7 mouse cellular contexts compared by ENCODE assay signal in genomic region chr2:119757601-119758100, GRCm38 (mm10). TPM values are rescaled to one million over a fixed set of nuclear protein-coding genes. Genes with fewer than 3 reads are reported as not detected.
DNase-seq lines count a peak whose midpoint lies in the region; ATAC-seq lines count a peak whose summit lies in the region.

No protein-coding gene starts in this region.

- no peaks in the 10 kb centered on the region for H3K36me3 ChIP-seq in hindbrain, embryonic 11.5 days (ENCODE audit: control insufficient read depth, insufficient read depth, low read length)

- WGBS in hindbrain, embryonic 11.5 days: 4% methylated on average over 14 of the region's 31 CpGs

- DNase-seq in ovary, postnatal 10 days (ENCODE audit: low spot score): peak; percentile 9
- DNase-seq in ovary, postnatal 36 days (ENCODE audit: low spot score): no peak
- peak; percentile 28 to 33 for DNase-seq in cerebellum, postnatal 14 days
- peak; percentile 36 for DNase-seq in hindbrain, embryonic 11.5 days (ENCODE audit: low spot score)
- no peak for DNase-seq in adrenal gland, adult 18-20 months (ENCODE audit: low spot score in 2 of 2)
- DNase-seq in T-cell, adult 2 months (ENCODE audit: low spot score): no peak

- peak; percentile 66 for ATAC-seq in hindbrain, embryonic 11.5 days (ENCODE audit: low FRiP score)
- ATAC-seq in megakaryocyte, adult 5-6 weeks (ENCODE audit: poor library complexity, severe bottlenecking): 0 out of 2 replicates have a peak, but pooled peaks have one; percentile 7

- H3K27ac ChIP-seq in hindbrain, embryonic 11.5 days (ENCODE audit: low read depth, low read length): no peak overlapping the region

- peak overlapping the region; percentile 64 for H3K4me3 ChIP-seq in hindbrain, embryonic 11.5 days (ENCODE audit: low read depth, low read length)

- no peaks in the 10 kb centered on the region for H3K9me3 ChIP-seq in hindbrain, embryonic 11.5 days (ENCODE audit: control insufficient read depth, low read length)

- peaks cover 46% of the 10 kb centered on the region for H3K27me3 ChIP-seq in hindbrain, embryonic 11.5 days (ENCODE audit: control insufficient read depth, insufficient read depth, low read length)

- H3K4me1 ChIP-seq in hindbrain, embryonic 11.5 days (replicated peaks; ENCODE audit: control insufficient read depth, insufficient read depth, low read length): peaks cover 10% of the 10 kb centered on the region; the same call in 1 of the 2 replicates

- peak overlapping the region; percentile 98 for H3K4me2 ChIP-seq in hindbrain, embryonic 11.5 days (replicated peaks; ENCODE audit: low read depth, low read length)

- H3K9ac ChIP-seq in hindbrain, embryonic 11.5 days (ENCODE audit: low read depth, low read length): peak overlapping the region; percentile 55

RNA-seq across cellular contexts. Expression of gene Ltk, which starts 2.6 kb away (rescaled TPM):
- 0.08 and 0.46 TPM in 2 replicates for polyA plus RNA-seq in hindbrain, embryonic 11.5 days (2014; fragmentation: Nextera tagmentation; extraction: Ambion mirVana)
- not detected in 2 replicates for total RNA-seq in megakaryocyte, adult 5-6 weeks (2015)
- not detected in 2 replicates for total RNA-seq in megakaryocyte, adult 5-6 weeks (2017)
- 1 to 10 TPM in 1 of 2 experiments, under 1 TPM in 1; 0.99 to 1.1 TPM for total RNA-seq in adrenal gland, adult 18-20 months (2021)

RNA-seq across cellular contexts. Expression of gene Itpka, which starts 15.5 kb away (rescaled TPM):
- 0.60 and 0.89 TPM in 2 replicates for polyA plus RNA-seq in hindbrain, embryonic 11.5 days (2014; fragmentation: Nextera tagmentation; extraction: Ambion mirVana)
- total RNA-seq in megakaryocyte, adult 5-6 weeks (2015): 0.07 and 0.23 TPM in 2 replicates
- total RNA-seq in megakaryocyte, adult 5-6 weeks (2017): 0.37 and 1.0 TPM in 2 replicates
- total RNA-seq in adrenal gland, adult 18-20 months (2021): 1 to 10 TPM; 2.1 to 4.0 TPM

RNA-seq across cellular contexts. Expression of gene Rpap1, which starts 29.7 kb away (rescaled TPM):
- polyA plus RNA-seq in hindbrain, embryonic 11.5 days (2014; fragmentation: Nextera tagmentation; extraction: Ambion mirVana): 19.0 and 19.9 TPM in 2 replicates
- 2.9 and 3.9 TPM in 2 replicates for total RNA-seq in megakaryocyte, adult 5-6 weeks (2015)
- total RNA-seq in megakaryocyte, adult 5-6 weeks (2017): 5.0 and 6.4 TPM in 2 replicates
- 10 to 100 TPM; 12.5 to 14.4 TPM for total RNA-seq in adrenal gland, adult 18-20 months (2021)

RNA-seq across cellular contexts. Expression of gene Tyro3, which starts 39.9 kb away (rescaled TPM):
- 16.6 and 17.5 TPM in 2 replicates for polyA plus RNA-seq in hindbrain, embryonic 11.5 days (2014; fragmentation: Nextera tagmentation; extraction: Ambion mirVana)
- total RNA-seq in megakaryocyte, adult 5-6 weeks (2015): not detected in 2 replicates
- total RNA-seq in megakaryocyte, adult 5-6 weeks (2017): 0.33 TPM in 1 of 2 replicates, not detected in the other
- 1 to 10 TPM; 2.5 to 3.5 TPM for total RNA-seq in adrenal gland, adult 18-20 months (2021)

Comparison
In these comparisons a context has a peak if more than half of its experiments do, and no peak if none do; other contexts are left out.
1. DNase-seq: peak in ovary, postnatal 10 days (single experiment), cerebellum, postnatal 14 days (2 of 2) and hindbrain, embryonic 11.5 days (single experiment); none in ovary, postnatal 36 days (single experiment), adrenal gland, adult 18-20 months (0 of 2) and T-cell, adult 2 months (single experiment).